Mouse (Mus musculus): Measurements from ENCODE around the gene Map3k5.
"Not testable (repeated sequence)": the region's sequence is repeated elsewhere in the genome, so short reads cannot be mapped to it uniquely, and the experiment has no call there.

The Map3k5 gene

GRCm38 (mm10) chr10:19934384-19935294 is at the start of gene Map3k5:
TSS of gene Map3k5 (plus strand) at chr10:19934472.
- DNase-seq: peak; percentile 26

- DNase-seq: no peak
These were observed 48.0 kb upstream of the Map3k5 start for GRCm38 (mm10) chr10:19886249-19886648.

GRCm38 (mm10) chr10:19889908-19890307 is 44.4 kb upstream of the Map3k5 start:
- no peak for DNase-seq

- DNase-seq: no peak
These were observed 42.6 kb upstream of the Map3k5 start for GRCm38 (mm10) chr10:19891686-19892085.

GRCm38 (mm10) chr10:19893146-19893545 is 41.1 kb upstream of the Map3k5 start:
- no peak for DNase-seq

- no peak for DNase-seq
These were observed 40.3 kb upstream of the Map3k5 start for GRCm38 (mm10) chr10:19893976-19894375.

GRCm38 (mm10) chr10:19900191-19900590 is 34.1 kb upstream of the Map3k5 start:
- no peak for DNase-seq

GRCm38 (mm10) chr10:19901992-19902391 is 32.3 kb upstream of the Map3k5 start:
- DNase-seq: no peak

- DNase-seq: peak; percentile 69
These were observed 30.0 kb upstream of the Map3k5 start for GRCm38 (mm10) chr10:19904077-19904820.

- peak; percentile 95 for DNase-seq
These were observed 26.9 kb upstream of the Map3k5 start, which contains the start of gene Pex7 for GRCm38 (mm10) chr10:19907246-19907804. TSS of gene Pex7 (minus strand) at chr10:19907689.

GRCm38 (mm10) chr10:19908076-19908475 is 26.2 kb upstream of the Map3k5 start:
- DNase-seq: no peak

- no peak for DNase-seq
These were observed 23.8 kb upstream of the Map3k5 start for GRCm38 (mm10) chr10:19910516-19910915.

- no peak for DNase-seq
These were observed 22.7 kb upstream of the Map3k5 start for GRCm38 (mm10) chr10:19911583-19911982.

GRCm38 (mm10) chr10:19913806-19914205 is 20.5 kb upstream of the Map3k5 start:
- no peak for DNase-seq

- peak; percentile 75 for DNase-seq
These were observed 19.0 kb upstream of the Map3k5 start for GRCm38 (mm10) chr10:19915301-19915700.

- no peak for DNase-seq
These were observed 11.9 kb upstream of the Map3k5 start for GRCm38 (mm10) chr10:19922410-19922809.

GRCm38 (mm10) chr10:19924256-19924655 is 10.0 kb upstream of the Map3k5 start:
- no peak for DNase-seq

GRCm38 (mm10) chr10:19926391-19926897 is 7.8 kb upstream of the Map3k5 start:
- not testable (repeated sequence) for DNase-seq

- DNase-seq: no peak
These were observed 6.1 kb upstream of the Map3k5 start for GRCm38 (mm10) chr10:19928205-19928604.

- DNase-seq: no peak
These were observed 1.3 kb upstream of the Map3k5 start for GRCm38 (mm10) chr10:19932986-19933385.

GRCm38 (mm10) chr10:19933511-19934383 is 525 bp upstream of the Map3k5 start:
- DNase-seq: peak; percentile 78

GRCm38 (mm10) chr10:19935295-19935623 is 987 bp downstream of the Map3k5 start:
- DNase-seq: no peak

All from layer of hippocampus, adult 9-11 months (tissue).